ENCODE assay signal across 8 mouse cellular contexts in the genomic region with DNA sequence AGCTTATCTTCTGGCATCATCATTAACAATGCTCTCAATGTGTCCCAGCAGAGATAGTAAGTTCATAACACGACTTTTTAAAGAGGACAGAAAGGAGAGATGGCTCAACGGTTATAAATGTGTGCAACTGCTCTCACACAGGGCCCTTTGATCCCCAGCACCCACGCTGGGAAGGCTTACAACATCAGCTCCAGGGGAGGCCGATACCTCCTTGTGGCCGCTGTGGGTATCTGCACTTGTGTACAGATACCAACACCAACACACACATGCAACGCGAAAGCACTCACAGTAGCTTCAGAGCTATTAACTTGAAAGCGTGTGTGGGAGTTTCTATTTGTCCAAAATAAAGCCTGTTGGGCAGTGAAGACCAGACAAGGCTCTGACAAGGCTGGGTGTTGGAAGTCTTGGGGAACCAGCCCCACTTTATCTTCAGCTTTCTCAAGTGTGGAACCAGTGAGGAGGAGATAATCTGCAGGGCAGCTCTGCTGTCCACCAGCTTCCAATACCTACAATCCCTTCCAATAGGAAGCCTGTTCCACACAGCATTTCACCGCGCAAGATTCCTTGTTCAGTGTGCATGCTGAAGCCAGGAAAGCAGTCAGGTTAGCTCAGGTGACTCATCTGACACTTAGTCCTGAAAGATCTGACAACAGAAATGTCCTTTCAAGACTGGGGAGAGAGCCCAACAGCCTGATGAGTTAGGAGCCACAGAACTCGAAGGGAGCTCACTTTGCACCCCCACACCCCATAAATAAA. TPM values are rescaled to one million over a fixed set of nuclear protein-coding genes. Genes with fewer than 3 reads are reported as not detected.
DNase-seq lines count a peak whose midpoint lies in the region; ATAC-seq and TF ChIP-seq lines count a peak whose summit lies in the region.

No protein-coding gene starts in this region.

- H3K4me2 ChIP-seq in heart, embryonic 16.5 days (ENCODE audit: low read depth, low read length): peak overlapping the region; percentile 88

- H3K27me3 ChIP-seq in Patski: no peaks in the 10 kb centered on the region
- H3K27me3 ChIP-seq in heart, embryonic 16.5 days (ENCODE audit: control insufficient read depth, insufficient read depth, low read length): no peaks in the 10 kb centered on the region
- H3K27me3 ChIP-seq in liver, adult 2 months (ENCODE audit: control insufficient read depth, insufficient read depth, low read length): no peaks in the 10 kb centered on the region

- H3K36me3 ChIP-seq in heart, embryonic 16.5 days (ENCODE audit: control insufficient read depth, insufficient read depth): peaks cover 4% of the 10 kb centered on the region; the same call in 1 of the 2 replicates
- no peaks in the 10 kb centered on the region for H3K36me3 ChIP-seq in liver, adult 2 months (ENCODE audit: control insufficient read depth, insufficient read depth, low read length)

- peaks cover 26% of the 10 kb centered on the region for H3K4me1 ChIP-seq in heart, embryonic 16.5 days (ENCODE audit: control insufficient read depth, insufficient read depth, low read length)
- H3K4me1 ChIP-seq in liver, adult 2 months (ENCODE audit: control insufficient read depth, insufficient read depth, low read length): peaks cover 7% of the 10 kb centered on the region

- H3K27ac ChIP-seq in gastrocnemius, adult 2 months: peak overlapping the region; percentile 93
- H3K27ac ChIP-seq in heart, embryonic 16.5 days (ENCODE audit: low read length): peak overlapping the region; percentile 24; the same call in 1 of the 2 replicates
- no peak overlapping the region for H3K27ac ChIP-seq in liver, adult 2 months (replicated peaks; ENCODE audit: insufficient read depth, low read depth, low read length)

- intact Hi-C loops in gastrocnemius, adult 2 months (cut with DNase I): no loop called here
- intact Hi-C loops in gastrocnemius, postnatal 14 days (cut with DNase I; ENCODE audit: low total_unique reads): no loop called here

- peak overlapping the region; percentile 84 for H3K4me3 ChIP-seq in gastrocnemius, adult 2 months
- H3K4me3 ChIP-seq in heart, embryonic 16.5 days (ENCODE audit: low read length): peak overlapping the region; percentile 94
- H3K4me3 ChIP-seq in liver, adult 2 months (ENCODE audit: insufficient read depth, low read depth, low read length): no peak overlapping the region

- peak overlapping the region; percentile 92 for H3K9ac ChIP-seq in heart, embryonic 16.5 days (ENCODE audit: low read length)
- H3K9ac ChIP-seq in liver, adult 2 months (ENCODE audit: low read depth, low read length): no peak overlapping the region

- in situ Hi-C loops in Patski (cut with MboI; ENCODE audit: low pct_unique_long_range_greater_than_20kb): no loop called here

- no peak for ATAC-seq in Patski
- no peak for ATAC-seq in heart, embryonic 16.5 days (replicated peaks; ENCODE audit: extremely low read depth, insufficient read depth, low FRiP score)
- peak; percentile 34; the same call in 1 of the 2 replicates for ATAC-seq in neutrophil, adult 5-6 weeks (ENCODE audit: extremely low read depth, insufficient number of reproducible peaks, low FRiP score, poor library complexity, severe bottlenecking)

- 61% methylated on average over 11 of the region's 11 CpGs for WGBS in heart, embryonic 16.5 days
- 50% methylated on average over 11 of the region's 11 CpGs for WGBS in liver, adult 2 months

- TF ChIP-seq POLR2A in liver, adult 2 months (IDR thresholded peaks at IDR 0.05; ENCODE audit: extremely low read depth, insufficient read depth, low read length): no peak

- peaks cover 6% of the 10 kb centered on the region; the same call in 1 of the 2 replicates for H3K79me2 ChIP-seq in liver, adult 2 months (ENCODE audit: control insufficient read depth, insufficient read depth, low read length)

- H3K9me3 ChIP-seq in heart, embryonic 16.5 days (replicated peaks; ENCODE audit: control insufficient read depth, low read length): no peaks in the 10 kb centered on the region

- DNase-seq in gastrocnemius, adult 2 months: no peak
- DNase-seq in gastrocnemius, postnatal 14 days: no peak
- no peak for DNase-seq in Patski (ENCODE audit: low read depth, low spot score)
- DNase-seq in liver, adult 2 months (ENCODE audit: extremely low read depth, low read depth, low spot score): peak; percentile 48
- no peak for DNase-seq in ovary, postnatal 36 days (ENCODE audit: low spot score)
- no peak for DNase-seq in spleen, adult 12 weeks (ENCODE audit: low spot score)

- peak; percentile 48 for TF ChIP-seq CTCF in gastrocnemius, adult 2 months (IDR thresholded peaks at IDR 0.05)
- TF ChIP-seq CTCF in Patski (IDR thresholded peaks at IDR 0.05): peak; percentile 52
- peak; percentile 66 for TF ChIP-seq CTCF in liver, adult 2 months (IDR thresholded peaks at IDR 0.05; ENCODE audit: low read depth, low read length)

- POLR2A ChIA-PET in Patski (lab: Charles Lee): no interaction called here

- CTCF ChIA-PET in Patski (lab: Charles Lee): interaction anchor here (0.9 to 1.8 kb wide), 3 partner anchors 11 to 19 kb away, joined by 4 to 7 read pairs (median 4); no protein-coding TSS in a partner anchor

RNA-seq across cellular contexts. Expression of a gene that starts 8.0 kb away (rescaled TPM):
- 1 to 10 TPM; 3.4 to 3.7 TPM for total RNA-seq in gastrocnemius, adult 2 months (2021)
- total RNA-seq in gastrocnemius, postnatal 14 days (2021): 1 to 10 TPM; 3.9 to 4.3 TPM
- 7.1 TPM for polyA plus RNA-seq in Patski (2021)
- 7.8 and 8.7 TPM in 2 replicates for polyA plus RNA-seq in heart, embryonic 16.5 days (2015; fragmentation: Nextera tagmentation; extraction: Ambion mirVana)
- total RNA-seq in liver, adult 2 months (2014; rRNA removed): 0.74 and 1.1 TPM in 2 replicates
- polyA plus RNA-seq in liver, adult 2 months (2012; rRNA removed): 0.49 and 0.69 TPM in 2 replicates
- 9.7 and 9.9 TPM in 2 replicates for total RNA-seq in neutrophil, adult 5-6 weeks (2017)

RNA-seq across cellular contexts. Expression of a gene that starts 14.9 kb away (rescaled TPM):
- not detected for total RNA-seq in gastrocnemius, adult 2 months (2021)
- total RNA-seq in gastrocnemius, postnatal 14 days (2021): not detected
- polyA plus RNA-seq in Patski (2021): not detected
- polyA plus RNA-seq in heart, embryonic 16.5 days (2015; fragmentation: Nextera tagmentation; extraction: Ambion mirVana): 4.7 and 9.1 TPM in 2 replicates
- not detected in 2 replicates for total RNA-seq in liver, adult 2 months (2014; rRNA removed)
- polyA plus RNA-seq in liver, adult 2 months (2012; rRNA removed): not detected in 2 replicates
- total RNA-seq in neutrophil, adult 5-6 weeks (2017): not detected in 2 replicates

RNA-seq across cellular contexts. Expression of a gene that starts 59.5 kb away (rescaled TPM):
- 1 to 10 TPM; 5.9 to 9.0 TPM for total RNA-seq in gastrocnemius, adult 2 months (2021)
- total RNA-seq in gastrocnemius, postnatal 14 days (2021): 10 to 100 TPM; 11.3 to 12.6 TPM
- 12.9 TPM for polyA plus RNA-seq in Patski (2021)
- 18.3 and 22.1 TPM in 2 replicates for polyA plus RNA-seq in heart, embryonic 16.5 days (2015; fragmentation: Nextera tagmentation; extraction: Ambion mirVana)
- total RNA-seq in liver, adult 2 months (2014; rRNA removed): 16.2 and 24.1 TPM in 2 replicates
- polyA plus RNA-seq in liver, adult 2 months (2012; rRNA removed): 29.3 and 32.1 TPM in 2 replicates
- total RNA-seq in neutrophil, adult 5-6 weeks (2017): 97.7 and 107 TPM in 2 replicates
